ENCODE assay signal across 9 mouse cellular contexts in the genomic region with DNA sequence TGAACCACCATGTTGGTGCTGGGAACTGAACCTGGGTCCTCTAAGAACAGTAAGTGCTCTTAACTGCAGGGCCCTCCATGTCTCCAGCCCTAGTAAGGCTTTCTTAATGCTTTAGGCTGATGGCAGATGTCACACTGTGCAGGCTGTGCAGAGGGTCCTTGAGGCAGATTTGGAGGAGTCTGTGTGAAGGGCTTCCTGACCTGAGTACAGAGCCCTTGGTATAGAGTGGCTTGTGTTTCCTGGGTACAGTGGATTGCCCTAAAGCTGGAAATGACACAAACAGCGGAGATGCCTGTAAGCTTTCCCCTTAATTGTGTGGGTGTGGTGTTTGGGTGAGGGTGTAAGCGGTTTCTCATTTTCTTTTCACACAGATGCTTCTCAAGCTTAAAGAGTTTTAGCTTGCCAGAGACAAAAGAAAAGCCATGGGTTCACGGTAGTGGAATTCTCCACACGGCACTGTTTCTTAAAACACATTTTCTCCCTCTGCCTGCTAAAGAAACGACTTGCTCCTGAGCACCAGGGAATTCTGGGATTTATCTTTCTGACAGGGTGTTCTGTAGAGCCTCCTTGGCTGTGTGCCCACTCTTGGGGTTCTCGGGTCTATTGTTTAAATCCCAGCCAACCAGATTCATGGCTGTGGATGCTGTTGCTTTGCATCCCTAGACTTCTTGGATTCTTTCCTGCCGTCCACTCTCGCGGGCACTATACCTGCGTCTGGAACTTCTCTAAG. TPM values are rescaled to one million over a fixed set of nuclear protein-coding genes. Genes with fewer than 3 reads are reported as not detected.
DNase-seq lines count a peak whose midpoint lies in the region; ATAC-seq lines count a peak whose summit lies in the region.
"Had no signal": no experiment of that assay in that cellular context is flagged by ENCODE, and none has a peak within 500 bp of the region (broad histone marks: within the 10 kb centered on the region; RNA-seq: fewer than 3 reads in every experiment).

No protein-coding gene starts in this region.

- peak overlapping the region; percentile 92 for H3K27ac ChIP-seq in forebrain, embryonic 12.5 days
- H3K27ac ChIP-seq in neural tube, embryonic 15.5 days (replicated peaks) = peak overlapping the region; percentile 81

- peak overlapping the region; percentile 17; the same call in 1 of the 2 replicates for H3K9ac ChIP-seq in forebrain, embryonic 12.5 days
- no peak overlapping the region for H3K9ac ChIP-seq in neural tube, embryonic 15.5 days (replicated peaks)

- H3K4me2 ChIP-seq in forebrain, embryonic 12.5 days = peak overlapping the region; percentile 56
- H3K4me2 ChIP-seq in neural tube, embryonic 15.5 days = peak overlapping the region; percentile 44

- ATAC-seq in forebrain, embryonic 12.5 days (ENCODE audit: low FRiP score) = peak; percentile 84
- peak; percentile 53; the same call in 1 of the 2 replicates for ATAC-seq in neural tube, embryonic 15.5 days (ENCODE audit: low FRiP score)

- H3K4me1 ChIP-seq in forebrain, embryonic 12.5 days = peaks cover 45% of the 10 kb centered on the region
- H3K4me1 ChIP-seq in neural tube, embryonic 15.5 days = peaks cover 61% of the 10 kb centered on the region
- H3K4me1 ChIP-seq: megakaryocyte, embryonic 14.5 days had no signal

- peak overlapping the region; percentile 22 for H3K4me3 ChIP-seq in forebrain, embryonic 12.5 days (replicated peaks)
- H3K4me3 ChIP-seq in neural tube, embryonic 15.5 days (replicated peaks) = 0 out of 2 replicates have a peak overlapping the region, but pooled peaks have one; percentile 3
- H3K4me3 ChIP-seq: megakaryocyte, embryonic 14.5 days had no signal

- H3K9me3 ChIP-seq in forebrain, embryonic 12.5 days = no peaks in the 10 kb centered on the region
- no peaks in the 10 kb centered on the region for H3K9me3 ChIP-seq in neural tube, embryonic 15.5 days (replicated peaks)
- H3K9me3 ChIP-seq: megakaryocyte, embryonic 14.5 days had no signal

- 7% methylated on average over 10 of the region's 10 CpGs for WGBS in forebrain, embryonic 12.5 days
- WGBS in neural tube, embryonic 15.5 days = 10% methylated on average over 10 of the region's 10 CpGs

- DNase-seq in embryo, embryonic 10.5 days (ENCODE audit: low spot score) = peak; percentile 35
- DNase-seq in embryo, embryonic 9.5 days (ENCODE audit: extremely low spot score) = no peak
- DNase-seq in ES-CJ7 (ENCODE audit: low read depth, low spot score) = peak; percentile 22
- peak; percentile 10 to 16 for DNase-seq in left cerebral cortex, adult 9 months (ENCODE audit: low spot score in 2 of 2)
- no peak for DNase-seq in B cell, adult 2 months
- DNase-seq in layer of hippocampus, postnatal 36 days = no peak

- H3K36me3 ChIP-seq in forebrain, embryonic 12.5 days (replicated peaks) = no peaks in the 10 kb centered on the region
- no peaks in the 10 kb centered on the region for H3K36me3 ChIP-seq in neural tube, embryonic 15.5 days

- H3K27me3 ChIP-seq in forebrain, embryonic 12.5 days = no peaks in the 10 kb centered on the region
- H3K27me3 ChIP-seq in neural tube, embryonic 15.5 days (replicated peaks) = no peaks in the 10 kb centered on the region

RNA-seq across cellular contexts. Expression of gene Pard3, which starts 28.9 kb away (rescaled TPM):
- polyA plus RNA-seq in forebrain, embryonic 12.5 days (2016; fragmentation: Nextera tagmentation; extraction: Ambion mirVana) = 37.0 and 37.8 TPM in 2 replicates
- polyA plus RNA-seq in neural tube, embryonic 15.5 days (2015; fragmentation: Nextera tagmentation; extraction: Ambion mirVana) = 16.1 and 17.0 TPM in 2 replicates
- 10 to 100 TPM; 19.7 to 32.0 TPM for total RNA-seq in layer of hippocampus, postnatal 36 days (2021)

Comparison
In these comparisons a context has a peak if more than half of its experiments do, and no peak if none do; other contexts are left out.
1. DNase-seq: peak in embryo, embryonic 10.5 days (single experiment), ES-CJ7 (single experiment) and left cerebral cortex, adult 9 months (2 of 2); none in embryo, embryonic 9.5 days (single experiment), B cell, adult 2 months (0 of 2) and layer of hippocampus, postnatal 36 days (0 of 2).